Mouse (Mus musculus) olfactory bulb, adult 2 months (tissue): ENCODE results near the gene Lypla2. TPM values are rescaled to one million over a fixed set of nuclear protein-coding genes. Genes with fewer than 3 reads are reported as not detected.

Source experiments
- H3K27ac ChIP-seq: fragments of 200-500 bp; 2 replicates; pipeline ENCODE4 v1.5.1; 2012; ENCODE audit warnings: low read depth, low read length; ENCODE audit not compliant: insufficient read depth
- H3K4me1 ChIP-seq: fragments of 200-500 bp; 2 replicates; pipeline ENCODE4 v1.6.1; 2012; ENCODE audit warnings: low read length; ENCODE audit not compliant: control insufficient read depth, insufficient read depth
- H3K4me3 ChIP-seq: fragments of 200-500 bp; 2 replicates; pipeline ENCODE4 v1.5.1; 2012; ENCODE audit warnings: mild to moderate bottlenecking, low read depth, low read length, moderate library complexity; ENCODE audit not compliant: insufficient read depth
- CTCF ChIP-seq: fragments of 200-500 bp; IDR thresholded peaks from 2 replicates; pipeline ENCODE4 v1.5.1; 2012; ENCODE audit warnings: low read depth, mild to moderate bottlenecking, low read length, moderate library complexity; ENCODE audit not compliant: insufficient read depth
- POLR2A ChIP-seq: fragments of 200-500 bp; IDR thresholded peaks from 2 replicates; pipeline ENCODE4 v1.6.1; 2012; ENCODE audit warnings: mild to moderate bottlenecking, low read depth, low read length, moderate library complexity; ENCODE audit not compliant: insufficient read depth
- WGBS: fragments of 180-500 bp; shearing (Covaris S2); methylation state at CpG from one replicate; pipeline ENCODE4 v1.1.7; 2018; 5-methylcytosine and 5-hydroxymethylcytosine counted together
- polyA plus RNA-seq: library from polyadenylated mRNA; stranded (reverse); fragments of >200 nt; gene quantifications from 2 replicates; pipeline ENCODE4 v1.2.4, GENCODE M21; 2012; ENCODE audit warnings: low replicate concordance; ENCODE audit not compliant: missing spikeins, insufficient read depth, insufficient read length

Lypla2 gene
- polyA plus RNA-seq, 1 experiment, result not detected

DNA sequence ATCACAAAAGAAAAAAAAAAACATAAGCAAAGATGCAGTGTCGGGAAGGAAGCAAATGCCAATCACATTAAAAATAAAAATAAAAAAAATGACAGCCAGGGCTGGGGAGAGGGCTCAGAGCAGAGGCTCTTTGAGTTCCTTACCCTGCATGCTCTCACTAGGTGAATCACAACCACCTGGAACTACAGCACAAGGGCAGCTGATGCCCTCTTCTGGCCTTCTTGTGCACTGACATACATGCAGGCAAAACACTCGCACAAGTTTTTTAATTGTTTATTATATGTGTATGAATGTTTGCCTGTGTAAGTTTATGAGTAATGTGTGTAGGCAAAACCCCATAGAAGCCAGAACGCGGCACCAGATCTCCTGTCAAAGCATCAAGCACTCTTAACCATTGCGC is 40.6 kb downstream of the Lypla2 start:
- H3K4me3 ChIP-seq, result no peak overlapping the region
- H3K4me1 ChIP-seq, result peaks cover 5% of the 10 kb centered on the region; the same call in 1 of the 2 replicates
- no peak overlapping the region for H3K27ac ChIP-seq
- no peak for TF ChIP-seq POLR2A
- TF ChIP-seq CTCF, result no peak
- 83% methylated on average over 5 of the region's 5 CpGs for WGBS

DNA sequence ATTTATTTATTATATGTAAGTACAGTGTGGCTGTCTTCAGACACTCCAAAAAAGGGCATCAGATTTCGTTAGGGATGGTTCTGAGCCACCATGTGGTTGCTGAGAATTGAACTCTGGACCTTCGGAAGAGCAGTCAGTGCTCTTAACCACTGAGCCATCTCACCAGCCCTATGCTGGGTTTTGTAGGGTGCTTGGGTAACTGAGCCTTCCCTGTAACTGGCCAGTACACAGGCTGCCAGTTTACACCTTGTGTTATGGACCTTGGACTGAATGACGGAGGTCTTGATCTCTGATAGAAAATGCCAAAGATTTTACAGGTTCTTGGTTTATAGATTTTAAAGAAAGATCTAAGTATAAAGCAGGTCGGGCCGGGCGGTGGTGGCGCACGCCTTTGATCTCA is 42.2 kb downstream of the Lypla2 start:
- WGBS, result 96% methylated on average over 8 of the region's 8 CpGs
- Histone ChIP-seq H3K4me3 (no peak overlapping the region), H3K4me1 (peaks cover 5% of the 10 kb centered on the region; the same call in 1 of the 2 replicates), H3K27ac (no peak overlapping the region)
- TF ChIP-seq CTCF (no peak), POLR2A (no peak)

DNA sequence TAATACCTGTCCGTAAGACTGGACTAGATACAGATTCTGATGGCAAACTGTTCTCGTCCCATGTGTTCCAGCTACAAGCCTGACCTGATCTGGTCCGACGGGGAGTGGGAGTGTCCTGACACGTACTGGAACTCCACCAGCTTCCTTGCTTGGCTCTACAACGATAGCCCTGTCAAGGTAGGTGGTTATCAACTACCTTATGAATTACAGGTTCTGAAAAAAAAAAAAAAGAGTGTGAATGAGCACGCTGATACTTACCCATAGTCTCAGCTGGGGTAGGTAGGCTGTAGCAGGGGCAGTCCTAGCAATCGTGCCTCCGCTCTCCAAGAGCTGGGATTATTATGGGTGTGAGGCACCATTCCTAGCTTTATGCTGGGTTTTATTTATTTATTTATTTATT is 42.6 kb downstream of the Lypla2 start:
- Histone ChIP-seq H3K4me1 (peaks cover 5% of the 10 kb centered on the region; the same call in 1 of the 2 replicates), H3K4me3 (no peak overlapping the region), H3K27ac (no peak overlapping the region)
- TF ChIP-seq POLR2A, result no peak
- no peak for TF ChIP-seq CTCF
- WGBS, result 94% methylated on average over 9 of the region's 9 CpGs

DNA sequence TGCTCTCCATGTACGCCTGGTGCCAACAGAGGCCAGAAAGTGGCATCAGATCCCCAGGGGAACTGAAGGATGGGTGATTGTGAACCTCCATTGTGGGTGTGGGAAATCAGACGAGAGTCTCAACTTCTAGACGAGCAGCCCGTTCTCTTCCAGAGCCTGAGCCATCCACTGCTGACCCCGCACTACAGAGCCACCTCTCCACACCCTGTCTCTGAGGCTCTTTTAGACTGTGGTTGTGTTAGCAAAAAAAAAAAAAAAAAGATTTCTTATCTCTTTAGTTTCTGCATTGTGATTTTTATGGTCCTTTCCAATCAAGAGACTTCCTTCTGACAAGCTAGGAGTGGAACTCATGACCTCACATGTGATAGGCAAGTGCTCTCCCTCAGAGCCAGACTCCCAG is 43.0 kb downstream of the Lypla2 start:
- TF ChIP-seq POLR2A (no peak), CTCF (no peak)
- Histone ChIP-seq H3K4me1 (peaks cover 5% of the 10 kb centered on the region; the same call in 1 of the 2 replicates), H3K4me3 (no peak overlapping the region), H3K27ac (no peak overlapping the region)
- 93% methylated on average over 5 of the region's 5 CpGs for WGBS

DNA sequence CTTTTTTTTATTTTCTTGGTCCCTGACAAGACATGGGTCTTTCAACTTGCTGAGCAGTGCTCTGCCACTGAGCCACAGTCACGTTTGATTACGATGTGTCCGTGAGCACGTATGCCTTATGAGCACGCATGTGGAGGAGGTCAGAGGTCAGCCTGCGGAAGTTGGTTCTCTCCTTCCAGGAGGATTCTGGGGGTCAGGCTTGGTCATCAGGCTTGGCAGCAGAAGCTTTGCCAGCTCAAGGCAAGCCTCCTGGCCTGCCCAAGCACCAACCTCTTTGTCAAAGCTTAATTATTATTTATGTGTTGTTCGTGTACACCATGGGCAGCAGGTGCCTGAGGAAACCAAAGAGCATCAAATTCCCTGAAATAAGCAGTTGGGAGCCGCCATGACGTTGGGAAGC is 44.0 kb downstream of the Lypla2 start:
- 70% methylated on average over 9 of the region's 9 CpGs for WGBS
- no peak for TF ChIP-seq CTCF
- no peak for TF ChIP-seq POLR2A
- peaks cover 5% of the 10 kb centered on the region; the same call in 1 of the 2 replicates for H3K4me1 ChIP-seq
- no peak overlapping the region for H3K4me3 ChIP-seq
- H3K27ac ChIP-seq, result no peak overlapping the region

DNA sequence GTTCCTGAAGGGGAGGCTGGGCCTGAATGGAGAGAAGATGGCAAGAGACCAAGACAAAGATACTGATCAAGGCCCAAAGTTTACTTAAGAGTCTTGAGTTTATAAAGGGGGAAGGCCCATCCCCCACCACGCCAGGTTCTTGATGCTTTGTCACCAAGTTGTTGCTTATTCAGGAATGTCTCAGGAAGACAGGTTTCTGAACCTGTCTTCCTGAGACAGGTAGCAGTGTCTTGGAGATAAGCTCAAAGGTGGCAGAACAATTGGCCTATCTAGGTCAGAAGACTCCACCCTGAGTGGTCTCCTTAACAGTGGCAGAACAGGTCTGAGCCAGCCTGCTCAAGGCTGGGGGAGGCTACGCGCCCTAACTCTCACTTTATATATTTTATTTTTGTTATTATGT is 45.6 kb downstream of the Lypla2 start:
- no peak for TF ChIP-seq CTCF
- TF ChIP-seq POLR2A, result no peak
- no peak overlapping the region for H3K4me3 ChIP-seq
- 95% methylated on average over 3 of the region's 3 CpGs for WGBS
- peaks cover 8% of the 10 kb centered on the region; the same call in 1 of the 2 replicates for H3K4me1 ChIP-seq
- H3K27ac ChIP-seq, result no peak overlapping the region

DNA sequence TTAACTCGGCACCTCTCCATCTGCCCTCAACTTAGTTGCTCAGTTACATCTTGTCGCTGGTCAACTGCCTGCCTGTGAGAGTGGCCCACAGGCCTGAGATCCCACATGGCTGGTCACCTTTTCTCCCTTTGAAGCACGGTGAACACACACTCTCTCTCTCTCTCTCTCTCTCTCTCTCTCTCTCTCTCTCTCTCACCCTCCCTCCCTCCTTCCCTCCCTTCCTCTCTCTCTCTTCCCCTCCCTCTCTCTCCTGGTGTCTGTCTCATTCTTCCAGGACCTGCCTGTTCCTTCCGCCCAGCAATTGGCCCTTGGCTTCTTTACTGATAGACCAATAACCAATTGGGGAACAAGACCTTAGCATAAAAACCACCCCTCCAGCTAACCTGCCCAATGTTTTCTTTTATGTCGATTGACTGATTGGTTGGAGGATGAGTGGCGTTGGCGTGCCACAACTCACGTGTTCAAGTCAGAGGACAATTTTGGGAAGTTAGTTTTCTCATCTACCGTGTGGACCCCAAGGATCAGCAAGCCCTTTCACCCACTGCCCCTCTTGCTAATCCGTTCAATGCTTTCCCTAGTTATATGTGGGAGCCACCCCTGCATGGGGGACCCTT is 46.1 kb downstream of the Lypla2 start:
- no peak overlapping the region for H3K4me3 ChIP-seq
- peaks cover 11% of the 10 kb centered on the region for H3K4me1 ChIP-seq
- TF ChIP-seq POLR2A (no peak), CTCF (no peak)
- no peak overlapping the region for H3K27ac ChIP-seq
- 93% methylated on average over 10 of the region's 10 CpGs for WGBS

DNA sequence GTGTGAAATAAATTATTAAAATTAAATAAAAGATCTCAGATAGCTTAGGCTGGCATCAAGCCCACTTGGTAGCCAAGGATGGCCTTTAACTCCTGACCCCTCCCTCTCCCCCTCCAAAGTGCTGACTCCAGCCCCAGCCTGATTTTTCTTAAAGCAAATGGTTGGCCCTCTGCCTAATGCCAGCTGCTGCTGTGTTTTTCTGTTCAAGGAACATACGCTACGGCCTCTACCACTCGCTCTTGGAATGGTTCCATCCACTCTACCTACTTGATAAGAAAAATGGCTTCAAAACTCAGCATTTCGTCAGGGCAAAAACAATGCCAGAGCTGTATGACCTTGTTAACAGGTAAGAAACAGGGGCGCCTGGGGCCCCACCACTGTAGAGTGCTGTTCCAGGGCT is 47.1 kb downstream of the Lypla2 start:
- no peak overlapping the region for H3K27ac ChIP-seq
- peaks cover 13% of the 10 kb centered on the region for H3K4me1 ChIP-seq
- 90% methylated on average over 5 of the region's 5 CpGs for WGBS
- no peak overlapping the region for H3K4me3 ChIP-seq
- no peak for TF ChIP-seq CTCF
- no peak for TF ChIP-seq POLR2A

DNA sequence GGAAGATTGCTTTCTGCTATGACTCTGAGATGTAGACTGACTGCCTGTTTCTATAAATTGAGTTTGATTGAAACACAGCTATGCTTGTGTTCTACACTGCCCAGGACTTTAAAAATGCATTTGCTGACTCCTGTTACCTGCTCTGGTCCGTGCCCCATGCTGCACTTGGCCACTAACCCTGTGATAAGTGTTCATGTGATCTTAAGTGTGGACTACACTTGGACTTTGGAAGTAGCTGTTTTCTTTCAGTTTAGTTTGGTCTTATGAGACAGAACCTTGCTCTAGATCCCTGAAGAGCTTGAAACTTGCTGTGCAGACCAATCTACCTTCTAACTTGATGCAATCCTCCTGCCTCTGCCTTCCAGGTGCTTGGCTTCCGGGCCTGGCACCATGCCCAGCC is 48.0 kb downstream of the Lypla2 start:
- Histone ChIP-seq H3K4me1 (peaks cover 13% of the 10 kb centered on the region), H3K4me3 (no peak overlapping the region), H3K27ac (no peak overlapping the region)
- WGBS, result 89% methylated on average over 2 of the region's 2 CpGs
- TF ChIP-seq POLR2A (no peak), CTCF (no peak)

DNA sequence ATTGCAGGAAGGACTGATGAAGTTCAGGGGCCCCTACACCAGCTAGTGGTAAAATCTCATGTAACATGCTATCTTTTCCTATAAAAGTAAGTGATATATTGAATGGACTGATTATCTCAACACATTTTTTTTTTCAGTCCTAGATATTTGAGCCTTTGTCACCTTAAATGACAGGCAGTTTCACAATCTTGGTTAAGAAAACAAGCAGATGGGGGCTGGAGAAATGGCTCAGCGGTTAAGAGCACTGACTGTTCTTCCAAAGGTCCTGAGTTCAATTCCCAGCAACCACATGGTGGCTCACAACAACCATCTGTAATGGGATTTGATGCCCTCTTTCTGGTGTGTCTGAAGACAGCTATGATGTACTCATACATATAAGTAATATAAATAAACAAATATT is 50.2 kb downstream of the Lypla2 start:
- no peak overlapping the region for H3K4me3 ChIP-seq
- 87% methylated on average over 1 of the region's 1 CpGs for WGBS
- peaks cover 8% of the 10 kb centered on the region for H3K4me1 ChIP-seq
- H3K27ac ChIP-seq, result no peak overlapping the region
- no peak for TF ChIP-seq CTCF
